In genomic region chr2:79760018-79760417, GRCm38 (mm10) we compare ENCODE assay signal across 10 mouse cellular contexts. TPM values are rescaled to one million over a fixed set of nuclear protein-coding genes. Genes with fewer than 3 reads are reported as not detected.
DNase-seq lines count a peak whose midpoint lies in the region; ATAC-seq lines count a peak whose summit lies in the region.
"Had no signal": no experiment of that assay in that cellular context is flagged by ENCODE, and none has a peak within 500 bp of the region (broad histone marks: within the 10 kb centered on the region; RNA-seq: fewer than 3 reads in every experiment).

No protein-coding gene starts in this region.

- H3K4me2 ChIP-seq in kidney, embryonic 14.5 days (replicated peaks; ENCODE audit: low read depth, low read length), result no peak overlapping the region
- no peak overlapping the region for H3K4me2 ChIP-seq in midbrain, embryonic 16.5 days (ENCODE audit: low read length)

- H3K27ac ChIP-seq in kidney, embryonic 14.5 days (ENCODE audit: low read depth, low read length), result no peak overlapping the region
- H3K27ac ChIP-seq in midbrain, embryonic 16.5 days (ENCODE audit: low read length), result no peak overlapping the region

- no peaks in the 10 kb centered on the region for H3K4me1 ChIP-seq in kidney, embryonic 14.5 days (ENCODE audit: control insufficient read depth, insufficient read depth, low read length)
- no peaks in the 10 kb centered on the region for H3K4me1 ChIP-seq in midbrain, embryonic 16.5 days (ENCODE audit: control insufficient read depth, insufficient read depth, low read length)

- no peaks in the 10 kb centered on the region for H3K27me3 ChIP-seq in kidney, embryonic 14.5 days (ENCODE audit: control insufficient read depth, insufficient read depth, low read length)
- H3K27me3 ChIP-seq in midbrain, embryonic 16.5 days (ENCODE audit: control insufficient read depth, insufficient read depth, low read depth, low read length), result no peaks in the 10 kb centered on the region

- peak; percentile 7 for DNase-seq in gastrocnemius, postnatal 10 days
- no peak for DNase-seq in gastrocnemius, postnatal 36 days
- DNase-seq in Muller cell, postnatal 12 days (ENCODE audit: inconsistent ontology term), result peak; percentile 80
- DNase-seq in frontal cortex, adult 2 months (ENCODE audit: extremely low spot score in 1 of 2, low spot score in 1 of 2), result peak; percentile 18 to 58
- peak; percentile 21 to 55 for DNase-seq in left cerebral cortex, postnatal 25 days (ENCODE audit: low spot score in 2 of 2)
- DNase-seq in kidney, adult 11 months, result no peak
- DNase-seq: liver, postnatal 0 days had no signal

- H3K4me3 ChIP-seq in kidney, embryonic 14.5 days (ENCODE audit: low read length), result no peak overlapping the region
- no peak overlapping the region for H3K4me3 ChIP-seq in midbrain, embryonic 16.5 days (ENCODE audit: low read depth, low read length)

- no peaks in the 10 kb centered on the region for H3K9me3 ChIP-seq in kidney, embryonic 14.5 days (ENCODE audit: control insufficient read depth, low read length)
- H3K9me3 ChIP-seq in midbrain, embryonic 16.5 days (replicated peaks; ENCODE audit: control insufficient read depth, low read length, poor library complexity, severe bottlenecking), result no peaks in the 10 kb centered on the region

- no peak overlapping the region for H3K9ac ChIP-seq in kidney, embryonic 14.5 days (ENCODE audit: low read depth, low read length)
- H3K9ac ChIP-seq in midbrain, embryonic 16.5 days (ENCODE audit: low read depth, low read length), result no peak overlapping the region
- H3K9ac ChIP-seq: liver, postnatal 0 days had no signal

- WGBS in kidney, embryonic 14.5 days, result 91% methylated on average over 4 of the region's 4 CpGs
- WGBS in midbrain, embryonic 16.5 days, result 86% methylated on average over 4 of the region's 4 CpGs

- no peak for ATAC-seq in kidney, embryonic 14.5 days (ENCODE audit: low FRiP score, low TSS enrichment)
- ATAC-seq in midbrain, embryonic 16.5 days, result no peak
- ATAC-seq: liver, postnatal 0 days had no signal

- intact Hi-C loops in gastrocnemius, postnatal 36 days (cut with DNase I), result no loop called here
- intact Hi-C loops in left cerebral cortex, postnatal 25 days (cut with DNase I), result loop anchor here (5.0 kb wide), 1 partner anchor 63 kb away; no protein-coding TSS in a partner anchor

- H3K36me3 ChIP-seq in kidney, embryonic 14.5 days (ENCODE audit: control insufficient read depth, insufficient read depth, low read length), result no peaks in the 10 kb centered on the region
- no peaks in the 10 kb centered on the region for H3K36me3 ChIP-seq in midbrain, embryonic 16.5 days (ENCODE audit: control insufficient read depth, insufficient read depth, low read length)

RNA-seq across cellular contexts. Expression of gene Ppp1r1c, which starts 52.4 kb away (rescaled TPM):
- not detected for total RNA-seq in gastrocnemius, postnatal 10 days (2021)
- not detected for total RNA-seq in gastrocnemius, postnatal 36 days (2021)
- 0.46 and 0.61 TPM in 2 replicates for polyA plus RNA-seq in frontal cortex, adult 2 months (2012; rRNA removed)
- total RNA-seq in left cerebral cortex, postnatal 25 days (2021), result not detected
- polyA plus RNA-seq in kidney, embryonic 14.5 days (2014; fragmentation: Nextera tagmentation; extraction: Ambion mirVana), result not detected in 2 replicates
- 2.1 and 4.8 TPM in 2 replicates for polyA plus RNA-seq in midbrain, embryonic 16.5 days (2015; fragmentation: Nextera tagmentation; extraction: Ambion mirVana)
- polyA plus RNA-seq: liver, postnatal 0 days; stomach, embryonic 14.5 days had no signal

Comparison
In these comparisons a context has a peak if more than half of its experiments do, and no peak if none do; other contexts are left out.
1. DNase-seq: peak in gastrocnemius, postnatal 10 days (single experiment), Muller cell, postnatal 12 days (single experiment), frontal cortex, adult 2 months (2 of 2) and left cerebral cortex, postnatal 25 days (2 of 2); none in gastrocnemius, postnatal 36 days (0 of 2) and kidney, adult 11 months (single experiment).